Mouse (Mus musculus) liver, adult 2 months (tissue): ENCODE measurements around the gene Chek2.

Source experiments
- CTCF ChIP-seq: fragments of 200-500 bp; IDR thresholded peaks from 2 replicates; pipeline ENCODE4 v1.5.1; 2011; ENCODE audit warnings: low read depth, low read length, control low read depth
- POLR2A ChIP-seq: fragments of 200-500 bp; IDR thresholded peaks from 2 replicates; pipeline ENCODE4 v1.6.1; 2011; ENCODE audit warnings: low read length, control low read depth; ENCODE audit not compliant: insufficient read depth; ENCODE audit errors: extremely low read depth

DNA sequence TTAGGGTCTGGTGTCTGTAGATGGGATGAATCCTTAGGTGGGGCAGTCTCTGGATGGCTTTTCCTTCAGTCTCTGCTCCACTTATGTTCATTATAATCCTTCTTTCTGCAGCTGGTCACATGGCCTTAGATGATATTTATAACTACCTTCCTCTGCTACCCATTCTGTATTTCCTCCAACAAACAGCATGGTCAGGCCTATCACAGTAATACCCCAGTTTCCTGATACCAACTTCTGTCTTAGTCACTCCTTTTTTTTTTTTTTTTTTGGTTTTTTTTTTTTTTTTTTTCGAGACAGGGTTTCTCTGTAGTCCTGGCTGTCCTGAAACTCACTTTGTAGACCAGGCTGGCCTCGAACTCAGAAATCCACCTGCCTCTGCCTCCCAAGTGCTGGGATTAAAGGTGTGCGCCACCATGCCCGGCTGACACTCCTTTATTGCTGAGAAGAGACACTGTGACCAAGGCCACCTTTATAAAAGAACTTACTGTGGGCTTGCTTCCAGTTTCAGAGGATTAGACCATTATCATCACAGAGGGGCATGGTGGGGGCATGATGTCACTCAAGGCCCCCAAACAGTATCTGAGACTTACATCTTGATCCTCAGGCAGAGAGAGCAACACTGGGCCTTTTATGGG, 70.3 kb downstream of the Chek2 start:
- no peak for TF ChIP-seq POLR2A
- no peak for TF ChIP-seq CTCF
